Mouse (Mus musculus) limb, embryonic 11.5 days (tissue): ENCODE results near the gene Fam49a. TPM values are rescaled to one million over a fixed set of nuclear protein-coding genes. Genes with fewer than 3 reads are reported as not detected.
"Not testable (repeated sequence)": the region's sequence is repeated elsewhere in the genome, so short reads cannot be mapped to it uniquely, and the experiment has no call there.

Experiments used
- ATAC-seq: fragments of 200-750 bp; cut with Nextera tagmentation; 2 replicates; pipeline ENCODE4 v1.8.0; 2017; ENCODE audit warnings: low read depth; ENCODE audit not compliant: insufficient number of reproducible peaks, low FRiP score, low TSS enrichment
- DNase-seq: peaks from one replicate; pipeline ENCODE4 v3.0.0-alpha.2; 2015; ENCODE audit warnings: low spot score
- H3K27ac ChIP-seq: fragments of 300-500 bp; sonication (generic); replicated peaks from 2 replicates; pipeline ENCODE4 v1.5.1; 2014; ENCODE audit warnings: low read depth, mild to moderate bottlenecking, low read length
- H3K27me3 ChIP-seq: fragments of 300-500 bp; sonication (generic); 2 replicates; pipeline ENCODE4 v1.6.1; 2014; ENCODE audit warnings: mild to moderate bottlenecking, low read length, mixed read lengths; ENCODE audit not compliant: control insufficient read depth, insufficient read depth
- H3K36me3 ChIP-seq: fragments of 300-500 bp; sonication (generic); 2 replicates; pipeline ENCODE4 v1.6.1; 2014; ENCODE audit warnings: mild to moderate bottlenecking, low read length, moderate library complexity, mixed read lengths; ENCODE audit not compliant: control insufficient read depth, insufficient read depth
- H3K4me1 ChIP-seq: fragments of 300-500 bp; sonication (generic); 2 replicates; pipeline ENCODE4 v1.6.1; 2014; ENCODE audit warnings: low read length, mixed read lengths; ENCODE audit not compliant: control insufficient read depth, insufficient read depth
- H3K4me2 ChIP-seq: fragments of 300-500 bp; sonication (generic); 2 replicates; pipeline ENCODE4 v1.6.1; 2014; ENCODE audit warnings: low read depth, mild to moderate bottlenecking, moderate library complexity; ENCODE audit not compliant: severe bottlenecking
- H3K4me3 ChIP-seq: fragments of 300-500 bp; sonication (generic); 2 replicates; pipeline ENCODE4 v1.5.1; 2014; ENCODE audit warnings: low read depth, low read length
- H3K9ac ChIP-seq: fragments of 300-500 bp; sonication (generic); 2 replicates; pipeline ENCODE4 v1.6.1; 2014; ENCODE audit warnings: mild to moderate bottlenecking, low read length
- H3K9me3 ChIP-seq: fragments of 300-500 bp; sonication (generic); 2 replicates; pipeline ENCODE4 v1.6.1; 2016; ENCODE audit warnings: low read length; ENCODE audit not compliant: control insufficient read depth
- WGBS: fragments of 180-500 bp; shearing (Covaris S2); extraction: QIAGEN DNeasy Blood & Tissue Kit; methylation state at CpG from one replicate; pipeline ENCODE4 v1.1.7; 2014; 5-methylcytosine and 5-hydroxymethylcytosine counted together
- polyA plus RNA-seq: library from polyadenylated mRNA; unstranded; fragments of >200 nt; fragmentation: Nextera tagmentation; extraction: Ambion mirVana; gene quantifications from 2 replicates; pipeline ENCODE4 v1.2.1, GENCODE M21; 2014

The Fam49a gene
- polyA plus RNA-seq, 1 experiment from 2014 or later = 7.5 TPM

DNA sequence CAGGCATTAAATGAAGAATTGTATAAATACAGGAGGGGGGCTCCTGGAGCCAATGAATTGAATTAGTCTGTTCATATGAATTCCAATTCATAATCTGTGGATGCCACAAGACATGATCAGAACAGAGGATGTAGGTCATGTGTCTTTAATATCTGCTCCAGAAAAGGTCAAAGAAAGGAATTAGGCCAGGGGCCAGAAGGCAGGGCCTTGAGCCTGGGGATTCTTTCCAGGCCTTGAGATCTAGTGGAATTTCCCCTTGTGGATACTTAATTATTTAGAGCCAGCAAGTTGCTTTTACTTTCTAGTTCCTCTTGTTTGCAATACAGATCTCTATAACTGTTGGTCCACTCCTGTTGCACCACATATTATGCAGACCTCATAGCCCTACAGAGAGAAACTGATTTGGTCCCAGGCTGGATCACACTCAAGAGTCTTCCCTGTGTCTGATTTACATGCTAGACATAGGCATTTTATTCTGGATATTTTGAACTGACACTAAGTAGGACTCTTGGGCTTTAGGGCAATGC lies 31.8 kb upstream of the Fam49a start:
- DNase-seq = no peak
- Histone ChIP-seq H3K9ac (no peak overlapping the region), H3K9me3 (no peaks in the 10 kb centered on the region), H3K4me3 (no peak overlapping the region), H3K4me2 (no peak overlapping the region), H3K27ac (no peak overlapping the region), H3K4me1 (no peaks in the 10 kb centered on the region), H3K27me3 (no peaks in the 10 kb centered on the region), H3K36me3 (no peaks in the 10 kb centered on the region)
- no peak for ATAC-seq

DNA sequence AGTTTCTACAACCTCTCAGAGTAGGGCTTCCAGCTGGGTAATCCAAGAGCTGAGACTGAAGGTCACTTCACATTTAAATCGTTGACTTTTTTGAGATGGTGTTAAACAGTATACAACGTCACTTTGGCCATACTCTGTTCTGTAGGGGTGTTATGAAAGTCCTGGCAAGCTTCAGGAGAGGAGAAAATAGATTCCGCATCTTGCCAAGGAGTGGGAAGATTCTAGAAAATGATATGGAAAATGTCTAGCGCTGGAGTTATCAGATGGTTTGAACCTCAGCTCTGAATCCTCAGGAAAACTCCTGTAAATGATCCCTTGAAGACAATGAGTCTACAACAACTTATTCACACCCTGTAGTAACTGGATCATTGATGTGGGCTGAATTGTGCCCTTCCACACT lies 29.8 kb upstream of the Fam49a start:
- DNase-seq (no peak), ATAC-seq (no peak)
- Histone ChIP-seq H3K27ac (no peak overlapping the region), H3K4me1 (no peaks in the 10 kb centered on the region), H3K4me3 (no peak overlapping the region), H3K36me3 (no peaks in the 10 kb centered on the region), H3K27me3 (no peaks in the 10 kb centered on the region), H3K9ac (no peak overlapping the region), H3K9me3 (no peaks in the 10 kb centered on the region), H3K4me2 (no peak overlapping the region)
- 86% methylated on average over 4 of the region's 4 CpGs for WGBS

DNA sequence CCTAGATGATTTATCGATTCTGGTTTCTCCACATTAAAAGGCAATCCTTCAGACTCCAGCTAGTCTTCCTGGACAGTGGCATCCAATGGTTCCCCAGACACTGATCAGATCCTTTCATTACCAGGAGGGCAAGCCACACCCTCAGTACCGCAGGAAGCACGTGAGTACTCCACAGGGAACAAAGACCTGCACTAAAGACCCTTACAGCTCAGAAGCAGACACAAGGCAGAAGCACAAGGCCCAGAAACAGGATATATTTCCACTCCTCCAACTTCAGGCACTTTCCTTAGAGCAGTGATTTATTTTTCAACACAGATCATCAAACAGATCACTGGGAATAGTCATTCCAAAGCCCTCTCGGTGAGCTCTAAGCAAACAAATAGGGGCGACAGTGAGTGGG lies 25.0 kb upstream of the Fam49a start:
- Histone ChIP-seq H3K36me3 (no peaks in the 10 kb centered on the region), H3K4me1 (no peaks in the 10 kb centered on the region), H3K27me3 (no peaks in the 10 kb centered on the region), H3K4me3 (no peak overlapping the region), H3K9me3 (no peaks in the 10 kb centered on the region), H3K27ac (no peak overlapping the region), H3K4me2 (no peak overlapping the region), H3K9ac (no peak overlapping the region)
- WGBS = 52% methylated on average over 5 of the region's 5 CpGs
- DNase-seq (no peak), ATAC-seq (no peak)

DNA sequence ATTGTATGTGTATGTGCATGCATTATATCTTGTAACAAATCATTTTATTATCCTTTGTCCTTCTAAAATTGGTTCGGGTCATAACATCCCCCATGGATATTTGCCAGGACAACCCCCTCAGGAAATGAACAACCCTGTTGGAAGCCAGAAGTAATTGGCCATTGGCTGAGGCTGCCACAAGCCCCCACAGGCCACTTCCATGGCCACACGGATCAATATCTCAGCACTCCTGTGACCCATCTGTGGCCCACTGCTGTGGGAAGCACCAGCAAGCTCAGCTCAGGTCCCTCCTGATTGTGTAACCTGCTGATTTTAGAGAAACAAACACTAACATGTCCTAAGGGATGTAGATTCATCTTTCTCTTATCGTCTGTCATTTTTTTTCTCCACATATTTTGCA lies 22.4 kb upstream of the Fam49a start:
- H3K27ac ChIP-seq = no peak overlapping the region
- no peak overlapping the region for H3K4me3 ChIP-seq
- no peak overlapping the region for H3K9ac ChIP-seq
- H3K4me1 ChIP-seq = no peaks in the 10 kb centered on the region
- H3K27me3 ChIP-seq = no peaks in the 10 kb centered on the region
- H3K36me3 ChIP-seq = no peaks in the 10 kb centered on the region
- DNase-seq (no peak), ATAC-seq (no peak)
- H3K4me2 ChIP-seq = no peak overlapping the region
- WGBS = 69% methylated on average over 3 of the region's 3 CpGs
- H3K9me3 ChIP-seq = no peaks in the 10 kb centered on the region

DNA sequence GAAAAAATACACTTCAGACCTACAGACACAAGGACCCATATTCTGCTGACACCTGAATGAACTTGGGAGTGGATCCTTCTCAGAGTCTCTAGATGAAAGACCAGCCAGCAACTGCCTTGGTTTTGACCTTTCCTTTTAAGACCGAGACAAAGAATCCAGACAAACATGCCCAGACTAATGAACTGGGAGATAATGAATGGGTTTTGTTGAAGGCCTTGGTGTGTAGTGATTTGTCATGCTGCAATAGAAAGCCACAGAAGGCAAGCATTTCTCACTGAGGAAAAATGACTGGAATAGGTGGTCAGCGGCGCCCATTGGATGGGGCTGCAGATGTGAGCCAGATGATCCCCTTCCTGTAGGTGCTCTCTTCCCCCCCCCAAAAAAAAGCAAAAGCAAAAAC lies 18.8 kb upstream of the Fam49a start:
- ATAC-seq (no peak), DNase-seq (no peak)
- Histone ChIP-seq H3K9me3 (no peaks in the 10 kb centered on the region), H3K36me3 (no peaks in the 10 kb centered on the region), H3K27me3 (no peaks in the 10 kb centered on the region), H3K4me3 (no peak overlapping the region), H3K4me2 (no peak overlapping the region), H3K9ac (no peak overlapping the region), H3K4me1 (no peaks in the 10 kb centered on the region), H3K27ac (no peak overlapping the region)
- 81% methylated on average over 3 of the region's 3 CpGs for WGBS

DNA sequence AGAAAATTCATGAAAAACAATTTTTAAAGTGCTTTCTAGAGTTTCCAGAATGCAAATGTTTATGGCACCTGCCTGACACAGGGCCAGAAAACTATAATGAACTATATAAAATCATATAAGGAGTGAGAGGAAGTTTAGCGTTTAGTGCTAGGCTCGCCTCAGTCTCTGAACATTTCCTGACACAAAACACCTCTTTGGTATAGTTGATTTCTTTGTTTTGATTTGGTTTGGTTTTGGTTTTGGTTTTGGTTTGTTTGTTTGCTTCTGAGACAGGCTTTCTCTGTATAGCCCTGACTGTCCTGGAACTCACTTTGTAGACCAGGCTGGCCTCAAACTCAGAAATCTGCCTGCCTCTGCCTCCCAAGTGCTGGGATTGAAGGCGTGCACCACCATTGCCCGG lies 14.9 kb upstream of the Fam49a start:
- not testable (repeated sequence) for H3K4me1 ChIP-seq, H3K36me3 ChIP-seq, DNase-seq, H3K4me2 ChIP-seq, H3K9ac ChIP-seq, H3K4me3 ChIP-seq, ATAC-seq, H3K27ac ChIP-seq, H3K9me3 ChIP-seq, H3K27me3 ChIP-seq
- 93% methylated on average over 4 of the region's 4 CpGs for WGBS

DNA sequence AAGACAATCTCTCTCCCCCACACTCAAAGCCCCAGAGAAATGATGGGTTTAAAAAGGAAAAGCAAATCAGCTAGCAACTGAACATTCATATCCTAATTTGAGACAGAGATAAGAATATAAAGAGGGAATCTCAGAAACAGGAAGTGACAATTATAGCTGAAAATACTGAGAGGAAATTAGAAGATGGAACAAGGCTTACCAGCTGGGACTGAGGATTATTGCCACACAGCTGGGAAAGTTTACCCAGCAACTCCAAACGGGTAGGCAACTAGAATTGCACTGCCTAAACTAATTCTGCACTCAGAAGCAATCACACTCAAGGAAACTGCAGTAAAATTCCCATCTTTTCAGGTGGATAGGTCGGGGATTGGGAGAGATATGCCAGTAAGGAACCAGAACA lies 12.4 kb upstream of the Fam49a start:
- no peak overlapping the region for H3K27ac ChIP-seq
- H3K4me2 ChIP-seq = no peak overlapping the region
- H3K9me3 ChIP-seq = no peaks in the 10 kb centered on the region
- ATAC-seq = no peak
- H3K9ac ChIP-seq = no peak overlapping the region
- no peaks in the 10 kb centered on the region for H3K4me1 ChIP-seq
- no peak for DNase-seq
- WGBS = 53% methylated on average over 2 of the region's 2 CpGs
- no peaks in the 10 kb centered on the region for H3K27me3 ChIP-seq
- no peaks in the 10 kb centered on the region for H3K36me3 ChIP-seq
- no peak overlapping the region for H3K4me3 ChIP-seq

DNA sequence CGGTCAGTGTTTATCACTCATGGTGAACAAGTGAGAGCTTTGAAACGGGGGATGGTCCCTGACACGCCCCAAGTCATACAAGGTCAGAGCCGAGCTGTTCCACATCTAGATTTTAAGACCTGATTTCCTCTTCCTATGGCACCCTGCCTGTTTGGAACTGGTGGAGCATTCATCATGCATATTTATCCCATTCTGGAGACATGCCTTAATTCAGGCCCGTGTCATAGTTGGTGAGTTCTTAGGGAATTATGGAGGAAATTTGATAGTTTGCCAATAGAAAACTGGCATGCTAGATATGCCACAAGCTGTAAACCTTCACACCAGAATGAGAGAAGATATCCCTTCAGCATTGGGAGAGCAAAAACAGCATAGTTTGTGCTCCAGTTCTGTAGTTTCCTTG lies 8.4 kb upstream of the Fam49a start:
- no peak overlapping the region for H3K4me2 ChIP-seq
- no peak overlapping the region for H3K9ac ChIP-seq
- WGBS = 61% methylated on average over 5 of the region's 5 CpGs
- no peak overlapping the region for H3K4me3 ChIP-seq
- no peaks in the 10 kb centered on the region for H3K27me3 ChIP-seq
- no peaks in the 10 kb centered on the region for H3K4me1 ChIP-seq
- no peaks in the 10 kb centered on the region for H3K36me3 ChIP-seq
- DNase-seq (no peak), ATAC-seq (no peak)
- H3K9me3 ChIP-seq = no peaks in the 10 kb centered on the region
- no peak overlapping the region for H3K27ac ChIP-seq

DNA sequence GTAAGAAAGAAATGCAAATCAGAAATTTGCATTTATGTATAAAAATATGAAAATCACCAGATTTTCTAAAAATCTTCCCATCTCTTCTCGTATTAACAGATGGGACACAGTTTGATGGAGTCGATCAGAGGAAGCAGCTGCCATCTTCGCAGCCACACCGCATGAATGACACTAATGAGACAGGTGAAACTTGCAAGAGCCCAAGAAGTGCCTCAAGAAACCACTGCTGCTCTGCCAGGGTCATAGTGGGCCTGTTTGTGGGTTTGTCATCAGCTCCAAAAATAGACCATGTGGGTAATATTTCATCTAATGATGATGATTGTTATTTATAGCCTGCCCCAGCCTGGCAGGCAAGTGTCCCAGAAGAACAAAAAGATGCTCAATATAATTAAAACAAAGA lies 7.8 kb upstream of the Fam49a start:
- H3K27me3 ChIP-seq = no peaks in the 10 kb centered on the region
- H3K4me2 ChIP-seq = no peak overlapping the region
- no peak for DNase-seq
- H3K9me3 ChIP-seq = no peaks in the 10 kb centered on the region
- ATAC-seq = no peak
- WGBS = 86% methylated on average over 4 of the region's 4 CpGs
- H3K4me3 ChIP-seq = no peak overlapping the region
- no peaks in the 10 kb centered on the region for H3K36me3 ChIP-seq
- no peaks in the 10 kb centered on the region for H3K4me1 ChIP-seq
- H3K27ac ChIP-seq = no peak overlapping the region
- H3K9ac ChIP-seq = no peak overlapping the region
